Mouse (Mus musculus) B cell, adult 67 days (primary cell): ENCODE results near the gene Akap3. TPM values are rescaled to one million over a fixed set of nuclear protein-coding genes. Genes with fewer than 3 reads are reported as not detected.

Experiments used
- total RNA-seq, 2 experiments: library from RNA; stranded (reverse); gene quantifications; 4 replicates each; pipeline ENCODE4 v1.2.4; 2023

Akap3 gene
- not detected for total RNA-seq

DNA sequence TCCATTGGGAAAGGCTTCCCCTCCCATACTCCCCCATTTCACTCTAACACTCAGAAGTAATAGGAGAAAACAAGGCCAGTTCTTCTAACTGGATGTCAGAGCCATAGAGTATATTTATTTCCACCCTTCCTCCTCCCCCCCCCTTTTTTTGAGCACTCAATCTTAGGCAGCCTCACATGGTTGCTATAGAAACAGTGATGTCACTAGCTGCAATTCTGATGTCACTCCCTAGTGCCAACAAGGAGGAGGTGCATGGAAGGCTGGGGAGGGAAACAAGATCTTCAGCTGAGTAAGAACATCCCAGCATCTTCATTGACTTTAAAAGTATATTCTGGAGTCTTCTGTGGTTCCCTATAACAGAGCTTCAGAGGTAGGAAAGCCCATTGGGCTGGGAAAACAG, at the start of gene Akap3:
Gene Akap3, plus strand, starts transcription at position 218 of the 400 bp plus-strand sequence.

DNA sequence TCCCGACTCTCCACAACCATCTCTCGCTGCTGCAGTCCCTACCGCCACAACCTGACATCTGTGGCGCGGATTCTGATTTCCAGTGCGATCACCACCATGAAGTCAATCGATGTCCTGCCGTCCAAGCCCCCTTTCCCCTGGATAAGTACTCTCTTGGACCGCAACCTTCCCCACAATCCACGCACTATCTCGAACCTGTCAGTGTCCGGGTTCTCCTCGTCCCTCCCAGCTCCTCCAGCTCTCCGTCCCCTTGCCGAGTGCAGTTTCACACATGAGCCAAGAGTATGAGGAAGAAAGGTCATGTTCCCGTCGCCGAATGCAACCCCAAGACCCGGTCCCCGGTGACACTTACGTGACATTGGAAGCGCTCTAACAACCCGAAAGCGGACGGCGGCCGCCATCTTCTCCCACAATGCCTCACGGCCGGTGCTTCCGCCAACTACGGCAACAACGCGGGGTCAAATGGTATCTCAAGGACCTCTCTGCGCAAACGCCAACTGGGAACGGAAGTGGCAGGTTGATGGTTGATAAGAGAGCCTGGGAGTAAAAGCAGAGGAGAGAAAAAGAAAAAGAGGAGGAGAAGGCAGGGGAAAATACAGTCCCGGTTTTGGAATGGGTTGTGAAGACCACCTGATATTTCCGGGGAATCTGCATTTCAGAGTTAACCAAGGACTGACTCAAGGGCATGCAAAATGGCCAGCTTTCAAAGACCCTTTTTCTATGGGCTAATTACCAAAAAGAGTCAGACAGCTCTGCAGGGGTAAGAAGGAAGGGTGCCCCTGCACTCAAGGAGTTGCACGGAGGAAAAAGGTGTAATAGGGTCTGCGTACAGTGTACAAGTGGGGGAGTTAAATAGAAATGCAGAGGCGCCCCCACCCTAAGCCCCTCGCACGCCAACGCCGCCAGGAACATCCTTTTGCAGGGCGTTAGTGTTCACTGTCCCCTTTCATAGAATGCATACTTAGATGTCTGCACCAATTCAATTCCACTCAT, 3.9 kb upstream of the Akap3 start, which contains the start of gene Ndufa9:
Gene Ndufa9, minus strand, starts transcription at position 425 of the 993 bp plus-strand sequence.

DNA sequence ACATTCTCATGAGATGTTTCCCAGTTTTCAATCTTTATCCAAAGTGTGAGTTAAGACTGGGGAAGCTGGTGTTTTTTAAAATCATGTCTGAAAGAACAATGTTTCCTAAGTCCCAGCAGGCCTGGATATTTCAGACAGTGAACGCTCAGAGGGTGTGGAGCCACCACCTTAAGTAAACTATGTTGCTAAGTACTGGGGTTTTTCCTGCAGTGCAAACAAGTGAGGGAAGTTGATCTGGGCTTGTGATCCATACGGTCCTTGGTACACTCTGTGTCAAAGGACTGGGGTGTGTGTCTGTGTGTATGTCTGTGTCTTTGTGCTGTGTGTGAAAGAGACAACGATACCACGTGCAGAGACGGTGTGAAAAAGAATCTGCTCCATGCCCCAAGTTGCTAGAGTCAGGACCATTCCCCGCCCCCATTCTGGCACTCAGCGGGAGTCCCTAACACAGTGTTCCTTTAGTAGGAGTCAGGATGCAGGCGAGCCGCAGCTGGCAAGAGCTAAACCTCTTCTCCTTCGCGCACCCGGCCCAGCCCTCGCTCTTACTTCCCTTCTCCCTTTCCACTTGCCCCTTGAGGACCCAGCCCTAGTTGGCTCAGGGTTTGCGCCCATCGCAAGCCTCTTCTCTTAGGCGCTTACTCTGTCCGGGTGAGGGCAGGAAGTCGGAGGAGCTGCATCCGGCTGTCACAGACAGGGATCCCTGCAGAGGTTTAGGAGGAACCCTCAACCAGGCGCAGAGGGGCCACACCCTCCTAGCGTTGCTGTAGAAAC, 68.4 kb downstream of the Akap3 start, which contains the start of gene Dyrk4:
Gene Dyrk4, minus strand, starts transcription at position 729 of the 771 bp plus-strand sequence.

Other genes starting within 250 kb of the Akap3 start
- gene Kcna1, start 206.7 kb upstream of the Akap3 start, total RNA-seq: not detected
- gene Kcna6, start 112.4 kb upstream of the Akap3 start, total RNA-seq: not detected
- 10 to 100 TPM; 52.1 to 52.9 TPM for gene Ndufa9, start 4.0 kb upstream of the Akap3 start, total RNA-seq
- gene Dyrk4, start 68.7 kb downstream of the Akap3 start, total RNA-seq: 1 to 10 TPM in 1 of 2 experiments, under 1 TPM in 1; 0.92 to 1.1 TPM
- gene Rad51ap1, start 86.5 kb downstream of the Akap3 start, total RNA-seq: 1 to 10 TPM; 3.0 to 4.0 TPM
- 10 to 100 TPM; 40.8 to 43.6 TPM for gene D6Wsu163e, start 86.9 kb downstream of the Akap3 start, total RNA-seq
- not detected for gene Fgf6, start 162.5 kb downstream of the Akap3 start, total RNA-seq
- not detected for gene Fgf23, start 219.8 kb downstream of the Akap3 start, total RNA-seq